Mouse (Mus musculus) cerebral cortex, adult 2 months (tissue): ENCODE data around the gene Schip1.

Experiments
- WGBS: fragments of 180-500 bp; shearing (Covaris S2); methylation state at CpG from one replicate; pipeline ENCODE4 v1.1.7; 2018; 5-methylcytosine and 5-hydroxymethylcytosine counted together

Gene Schip1

GRCm38 (mm10) chr3:68270246-68270645, 205.6 kb downstream of the Schip1 start:
- WGBS = 85% methylated on average over 6 of the region's 6 CpGs

GRCm38 (mm10) chr3:68271457-68271856, 206.9 kb downstream of the Schip1 start:
- 57% methylated on average over 3 of the region's 3 CpGs for WGBS

GRCm38 (mm10) chr3:68271881-68272280, 207.3 kb downstream of the Schip1 start:
- 68% methylated on average over 3 of the region's 3 CpGs for WGBS

- 46% methylated on average over 7 of the region's 7 CpGs for WGBS
Observed at GRCm38 (mm10) chr3:68282844-68283594, 218.4 kb downstream of the Schip1 start.

DNA sequence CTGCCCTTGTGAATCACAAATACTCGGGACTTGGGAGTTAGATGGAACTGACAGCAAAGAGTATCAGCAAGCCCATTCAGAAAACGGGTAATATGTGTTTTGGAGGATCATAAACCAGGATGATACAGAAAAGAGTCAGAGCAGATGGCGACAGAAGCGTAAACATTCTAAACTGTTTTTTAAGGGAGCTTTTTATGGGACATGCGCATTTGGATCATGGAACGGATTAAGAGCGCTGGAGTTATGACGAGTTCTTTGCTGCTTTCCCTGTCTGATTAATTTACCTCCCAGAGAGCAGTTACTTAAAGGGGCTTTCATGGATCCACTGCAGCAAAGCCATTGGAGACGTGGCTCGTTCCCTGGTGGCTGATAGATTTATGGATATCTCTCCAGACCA, 219.0 kb downstream of the Schip1 start:
- 35% methylated on average over 10 of the region's 10 CpGs for WGBS

GRCm38 (mm10) chr3:68284500-68284899, 219.9 kb downstream of the Schip1 start:
- WGBS = 74% methylated on average over 2 of the region's 2 CpGs

DNA sequence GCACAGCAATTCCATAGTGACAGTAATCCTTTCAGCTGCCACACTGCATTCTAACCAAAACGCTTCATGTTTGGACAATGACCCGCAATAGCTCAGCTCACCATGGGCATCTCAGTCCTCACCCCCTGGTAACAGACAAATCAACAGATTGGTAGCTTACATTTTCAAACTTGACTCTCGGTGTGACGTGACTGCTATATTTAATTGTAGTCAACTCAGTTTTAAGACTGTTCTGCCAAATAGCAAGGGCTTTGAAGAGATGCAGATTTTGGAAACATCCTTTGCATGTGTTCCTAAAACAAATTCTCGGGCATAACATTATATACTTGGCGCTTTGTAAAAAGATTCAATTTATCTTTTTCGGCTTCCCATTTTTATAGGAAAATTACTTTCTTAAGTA, 232.2 kb downstream of the Schip1 start:
- WGBS = 49% methylated on average over 7 of the region's 7 CpGs

DNA sequence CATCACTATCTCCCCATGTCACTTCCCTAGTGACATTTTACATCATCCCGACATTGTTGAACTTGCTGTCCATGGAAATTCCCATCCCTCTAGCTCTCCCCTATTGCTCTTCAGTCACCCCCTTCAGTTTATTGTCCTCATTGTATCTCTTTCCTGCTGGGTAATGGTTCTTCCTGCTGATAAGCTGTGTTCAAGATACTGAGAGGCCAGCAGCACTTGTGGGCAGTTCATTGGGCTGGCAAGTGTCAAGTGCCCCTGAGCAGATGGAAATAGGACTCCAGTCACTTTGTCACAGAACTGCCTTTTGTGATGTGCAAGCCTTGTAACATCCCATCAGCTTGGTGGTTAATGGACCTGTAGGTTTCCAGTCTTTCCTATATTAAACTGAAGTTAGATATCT, 241.0 kb downstream of the Schip1 start:
- WGBS = 56% methylated on average over 1 of the region's 1 CpGs

DNA sequence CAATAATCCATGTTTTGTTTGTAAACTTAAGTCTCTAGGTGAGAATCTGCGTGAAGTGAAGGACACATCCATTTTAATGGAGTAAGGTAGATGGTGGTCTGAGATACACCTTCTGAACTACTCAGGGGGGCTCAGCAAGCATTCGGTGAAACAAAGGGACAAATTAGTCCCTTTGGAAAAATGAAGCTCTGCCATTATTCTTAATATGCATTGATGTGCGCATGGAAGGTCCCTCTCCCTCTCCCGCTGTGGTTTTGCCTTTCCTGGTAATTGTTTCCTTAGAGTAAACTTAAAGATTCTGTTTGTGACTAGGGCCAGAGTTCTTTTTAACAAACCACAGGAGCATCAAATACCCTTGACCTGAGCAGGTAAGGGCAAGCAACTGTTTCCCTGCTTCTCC, 242.1 kb downstream of the Schip1 start:
- WGBS = 75% methylated on average over 4 of the region's 4 CpGs

- WGBS = 90% methylated on average over 6 of the region's 6 CpGs
Observed at GRCm38 (mm10) chr3:68325575-68325974, 261.0 kb downstream of the Schip1 start.

GRCm38 (mm10) chr3:68332515-68332914, 267.9 kb downstream of the Schip1 start:
- WGBS = 50% methylated on average over 2 of the region's 2 CpGs

DNA sequence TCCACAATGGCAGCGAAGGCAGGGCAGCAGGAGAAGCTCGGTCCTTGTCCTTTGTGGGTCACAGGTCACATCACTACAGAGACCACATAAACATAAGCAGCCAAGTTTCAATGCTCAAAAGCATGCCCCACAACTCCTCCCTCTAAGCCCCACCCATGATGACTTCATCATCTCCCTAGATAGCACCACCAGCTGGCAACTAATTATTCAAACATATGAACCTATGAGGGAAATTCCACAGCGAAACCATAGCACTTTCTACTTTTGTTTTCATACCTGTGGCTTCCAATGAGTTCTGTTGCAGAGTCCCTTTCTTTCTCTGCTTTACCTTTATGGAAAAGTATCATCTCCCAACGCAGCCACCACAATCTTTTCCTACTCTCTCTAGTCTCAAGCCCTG, 270.9 kb downstream of the Schip1 start:
- WGBS = 96% methylated on average over 4 of the region's 4 CpGs

- WGBS = 90% methylated on average over 6 of the region's 6 CpGs
Observed at GRCm38 (mm10) chr3:68350624-68351023, 286.0 kb downstream of the Schip1 start.

DNA sequence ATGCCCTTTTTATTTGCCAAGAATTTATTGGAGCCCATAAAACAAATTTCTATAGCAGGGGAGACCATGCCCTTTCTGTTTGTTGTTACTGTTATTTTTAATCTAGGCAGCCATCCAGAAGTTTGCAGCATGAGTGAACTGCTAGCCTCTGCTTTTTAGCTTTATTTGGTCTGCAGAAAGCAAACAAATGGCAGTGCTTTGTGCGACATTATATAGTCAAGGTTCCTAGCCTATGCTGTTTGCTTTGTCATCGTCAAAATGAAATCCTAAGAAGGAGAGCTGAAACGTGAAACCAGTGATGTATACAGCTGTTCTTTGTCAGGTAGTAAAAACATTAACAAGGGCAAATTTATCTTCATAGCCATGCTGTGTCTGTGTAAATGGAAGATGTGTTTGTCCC, 286.9 kb downstream of the Schip1 start:
- 66% methylated on average over 3 of the region's 3 CpGs for WGBS

- WGBS = 83% methylated on average over 7 of the region's 7 CpGs
Observed at GRCm38 (mm10) chr3:68352961-68353360, 288.4 kb downstream of the Schip1 start.

- 80% methylated on average over 3 of the region's 3 CpGs for WGBS
Observed at GRCm38 (mm10) chr3:68353492-68353891, 288.9 kb downstream of the Schip1 start.

GRCm38 (mm10) chr3:68356516-68356915, 291.9 kb downstream of the Schip1 start:
- 81% methylated on average over 2 of the region's 2 CpGs for WGBS

DNA sequence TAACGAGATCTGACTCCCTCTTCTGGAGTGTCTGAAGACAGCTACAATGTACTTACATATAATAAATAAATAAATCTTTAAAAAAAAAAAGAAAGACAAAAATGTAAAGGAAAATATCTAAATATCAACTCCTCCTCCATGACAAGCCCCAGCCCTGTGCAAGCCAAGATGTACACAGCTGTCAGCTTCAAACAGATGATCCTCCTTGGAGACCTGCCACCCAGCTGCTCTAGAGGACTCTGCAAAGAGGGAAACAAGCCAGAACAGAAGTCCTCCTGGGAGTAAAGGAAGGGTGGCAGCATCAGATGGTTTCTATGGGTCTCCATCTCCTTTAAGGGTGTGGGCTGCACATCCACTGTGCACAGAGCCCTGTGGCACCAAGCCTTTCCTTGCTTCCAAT, 308.3 kb downstream of the Schip1 start:
- 89% methylated on average over 1 of the region's 1 CpGs for WGBS

DNA sequence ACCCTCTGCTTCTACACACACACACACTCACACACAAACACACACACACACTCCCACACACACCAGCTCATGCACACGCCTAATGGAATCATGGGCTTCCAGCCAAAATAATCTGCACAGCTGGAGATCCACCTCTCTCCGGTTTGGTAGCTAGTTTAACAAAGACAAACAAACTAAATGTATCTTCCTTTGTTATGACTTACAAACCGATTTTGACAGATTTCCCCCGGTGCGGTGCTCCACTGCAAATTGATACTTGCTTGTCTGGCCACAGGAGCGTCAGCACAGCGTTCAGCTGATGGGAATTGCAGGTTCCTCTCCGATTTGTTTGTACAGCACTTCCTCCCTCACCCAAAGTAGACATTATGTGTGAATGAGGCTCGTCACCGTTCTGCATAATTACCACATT, 310.5 kb downstream of the Schip1 start:
- 39% methylated on average over 10 of the region's 10 CpGs for WGBS

DNA sequence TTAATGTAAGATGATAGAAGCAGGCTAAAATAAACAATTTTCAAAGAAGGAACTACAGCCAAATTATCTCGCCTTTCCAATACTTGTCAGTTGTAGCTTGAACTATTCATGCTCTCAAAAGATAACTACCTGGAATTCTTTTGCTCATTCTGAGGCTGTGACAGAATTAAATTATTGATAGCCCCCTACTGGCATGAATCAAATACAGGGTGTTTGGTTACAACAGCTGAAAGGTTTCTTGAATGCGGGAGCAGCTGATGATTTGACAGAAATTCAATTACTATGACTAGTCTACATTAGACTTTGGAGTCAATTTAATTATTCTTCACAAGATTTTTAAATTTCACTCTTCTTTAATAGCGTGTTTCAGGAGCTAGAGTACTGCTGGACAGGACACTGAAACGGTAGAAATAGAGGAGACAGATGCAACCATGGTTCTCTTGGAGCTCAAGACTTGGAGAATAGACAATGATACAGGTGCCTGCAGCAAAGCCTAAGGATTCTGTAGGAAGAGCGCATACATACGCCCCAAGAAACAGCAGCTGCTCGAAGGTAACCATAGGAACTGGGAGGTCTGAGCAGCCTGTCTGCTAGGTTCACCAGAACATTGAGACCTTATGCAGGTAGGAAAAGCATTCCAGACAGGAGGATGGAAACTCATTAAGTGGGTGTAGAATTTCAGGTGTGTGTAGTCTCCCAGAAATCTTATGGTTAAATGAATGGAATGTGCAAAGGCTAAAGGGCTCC, 313.0 kb downstream of the Schip1 start:
- 81% methylated on average over 7 of the region's 7 CpGs for WGBS

- WGBS = 90% methylated on average over 2 of the region's 2 CpGs
Observed at GRCm38 (mm10) chr3:68378799-68379198, 314.2 kb downstream of the Schip1 start.

DNA sequence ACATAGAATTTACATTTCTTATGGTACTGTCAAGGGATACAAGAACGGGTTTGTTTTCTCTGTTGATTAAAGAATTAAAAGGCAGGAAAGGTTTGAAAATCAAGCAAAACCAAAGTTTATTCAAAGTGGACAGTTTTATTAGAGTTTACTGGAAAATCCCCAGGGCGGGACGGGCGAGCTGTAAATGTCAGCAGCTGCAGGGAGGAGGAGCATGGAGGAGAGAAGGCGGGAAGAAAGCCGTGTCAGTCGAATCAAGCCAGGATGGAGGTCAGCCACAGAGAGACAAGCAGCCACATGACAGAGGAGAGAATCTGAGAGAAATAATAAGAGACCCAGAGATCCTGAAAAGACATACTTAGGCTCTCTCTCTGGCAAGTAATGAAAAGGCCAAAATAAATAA, 314.6 kb downstream of the Schip1 start:
- WGBS = 71% methylated on average over 7 of the region's 7 CpGs

- 75% methylated on average over 3 of the region's 3 CpGs for WGBS
Observed at GRCm38 (mm10) chr3:68385544-68385943, 320.9 kb downstream of the Schip1 start.
